Mouse (Mus musculus): ENCODE measurements around the gene Serp2. TPM values are rescaled to one million over a fixed set of nuclear protein-coding genes. Genes with fewer than 3 reads are reported as not detected.
A peak's percentile ranks its signal among the peaks of the same experiment; 100 is the strongest.

Serp2 gene
- polyA plus RNA-seq, 1 experiment from 2014 or later = 7.3 TPM

GRCm38 (mm10) chr14:76488101-76489044, 68.3 kb downstream of the Serp2 start:
- 48% methylated on average over 18 of the region's 18 CpGs for WGBS
- no peak overlapping the region for H3K9ac ChIP-seq
- ATAC-seq (ENCODE audit: insufficient number of reproducible peaks, low FRiP score, low TSS enrichment, low read depth) = no peak

DNA sequence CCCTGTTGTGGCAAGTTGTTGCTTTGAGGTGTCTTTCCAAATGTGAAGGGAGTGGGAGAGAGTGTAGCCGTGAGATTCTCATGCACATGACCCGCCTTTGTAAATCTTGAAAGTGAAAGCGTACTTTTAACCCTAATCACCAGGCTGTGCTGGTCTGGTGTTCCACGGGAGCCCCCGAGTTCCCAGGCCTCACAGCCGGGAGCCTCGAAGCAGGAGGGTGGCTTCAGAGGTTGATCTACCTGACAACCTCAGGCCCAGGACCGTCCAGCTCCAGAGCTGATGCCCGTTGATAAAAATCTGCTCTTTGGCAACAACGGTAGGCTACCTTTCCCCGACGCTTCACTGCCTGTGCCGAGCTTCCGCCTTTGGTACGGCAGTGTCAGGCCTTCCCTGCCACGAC, 69.1 kb downstream of the Serp2 start:
- 0 out of 2 replicates have a peak overlapping the region, but pooled peaks have one; percentile 63 for H3K27ac ChIP-seq (replicated peaks)
- WGBS = 79% methylated on average over 16 of the region's 16 CpGs

More at GRCm38 (mm10) chr14:76488101-76489044, 68.3 kb downstream of the Serp2 start:
- no peaks in the 10 kb centered on the region for H3K36me3 ChIP-seq
- H3K4me2 ChIP-seq (replicated peaks) = no peak overlapping the region
- no peaks in the 10 kb centered on the region for H3K9me3 ChIP-seq (replicated peaks)
- no peak overlapping the region for H3K4me3 ChIP-seq (replicated peaks)
- no peaks in the 10 kb centered on the region for H3K27me3 ChIP-seq
- peak overlapping the region; percentile 63 for H3K27ac ChIP-seq (replicated peaks)
- peaks cover 15% of the 10 kb centered on the region for H3K4me1 ChIP-seq

GRCm38 (mm10) chr14:76483701-76484100, 73.0 kb downstream of the Serp2 start:
- H3K9me3 ChIP-seq (replicated peaks) = no peaks in the 10 kb centered on the region
- no peak overlapping the region for H3K9ac ChIP-seq
- WGBS = 90% methylated on average over 1 of the region's 1 CpGs
- no peak for ATAC-seq (ENCODE audit: insufficient number of reproducible peaks, low FRiP score, low TSS enrichment, low read depth)
- H3K27me3 ChIP-seq = no peaks in the 10 kb centered on the region
- peaks cover 20% of the 10 kb centered on the region for H3K4me1 ChIP-seq
- no peaks in the 10 kb centered on the region for H3K36me3 ChIP-seq
- H3K4me3 ChIP-seq (replicated peaks) = no peak overlapping the region
- H3K27ac ChIP-seq (replicated peaks) = no peak overlapping the region
- H3K4me2 ChIP-seq (replicated peaks) = no peak overlapping the region

More for the DNA sequence above, 69.1 kb downstream of the Serp2 start:
- no peaks in the 10 kb centered on the region for H3K9me3 ChIP-seq (replicated peaks)
- no peaks in the 10 kb centered on the region for H3K27me3 ChIP-seq
- no peaks in the 10 kb centered on the region for H3K36me3 ChIP-seq
- no peak overlapping the region for H3K9ac ChIP-seq
- no peak for ATAC-seq (ENCODE audit: insufficient number of reproducible peaks, low FRiP score, low TSS enrichment, low read depth)
- H3K4me1 ChIP-seq = peaks cover 15% of the 10 kb centered on the region
- H3K4me3 ChIP-seq (replicated peaks) = no peak overlapping the region
- H3K4me2 ChIP-seq (replicated peaks) = no peak overlapping the region

Other genes starting within 250 kb of the Serp2 start
- gene Tsc22d1, start 141.9 kb downstream of the Serp2 start, polyA plus RNA-seq (2015; fragmentation: Nextera tagmentation; extraction: Ambion mirVana) = 465 and 514 TPM in 2 replicates

All from embryonic facial prominence, embryonic 15.5 days (tissue).